Mouse (Mus musculus) G1E (cell line): ENCODE data around the gene Dmkn. TPM values are rescaled to one million over a fixed set of nuclear protein-coding genes. Genes with fewer than 3 reads are reported as not detected.

Experiments used
- ATAC-seq: 2 replicates; pipeline ENCODE4 v1.8.0; 2016; ENCODE audit warnings: mild to moderate bottlenecking; ENCODE audit not compliant: insufficient number of reproducible peaks, poor library complexity, low FRiP score, severe bottlenecking; ENCODE audit errors: extremely low read depth
- DNase-seq: peaks from one replicate; pipeline ENCODE4 v3.0.0; 2012; ENCODE audit warnings: low spot score
- H3K27me3 ChIP-seq: 2 replicates; pipeline ENCODE4 v1.6.1; 2012; ENCODE audit warnings: mild to moderate bottlenecking, low read length, inconsistent platforms; ENCODE audit not compliant: insufficient read depth
- H3K36me3 ChIP-seq: replicated peaks from 2 replicates; pipeline ENCODE3; 2012; ENCODE audit warnings: mild to moderate bottlenecking, inconsistent platforms
- H3K4me1 ChIP-seq: 2 replicates; pipeline ENCODE4 v1.6.1; 2012; ENCODE audit warnings: low read depth, low read length, inconsistent platforms, mixed read lengths; ENCODE audit not compliant: insufficient read depth
- H3K4me3 ChIP-seq: 2 replicates; pipeline ENCODE4 v1.5.1; 2012; ENCODE audit warnings: low read depth, mild to moderate bottlenecking, inconsistent platforms, low read length, moderate library complexity, mixed read lengths
- H3K9me3 ChIP-seq: replicated peaks from 2 replicates; pipeline ENCODE4 v1.6.1; 2012; ENCODE audit warnings: inconsistent platforms
- CTCF ChIP-seq: IDR thresholded peaks from 2 replicates; pipeline ENCODE4 v1.5.1; 2012; ENCODE audit warnings: low read depth, low read length, inconsistent platforms, mixed read lengths
- GATA1 ChIP-seq: IDR thresholded peaks from 2 replicates; pipeline ENCODE4 v1.6.1; 2012; ENCODE audit warnings: borderline replicate concordance, low read length, inconsistent platforms, mixed read lengths
- GATA2 ChIP-seq: IDR thresholded peaks from 2 replicates; pipeline ENCODE4 v1.6.1; 2012; ENCODE audit warnings: low read depth, low read length, inconsistent platforms, borderline replicate concordance
- POLR2AphosphoS5 ChIP-seq: IDR thresholded peaks from 2 replicates; pipeline ENCODE4 v1.6.1; 2012; ENCODE audit warnings: low read depth, low read length, inconsistent platforms; ENCODE audit not compliant: insufficient replicate concordance
- TAL1 ChIP-seq: conservative IDR thresholded peaks from 2 replicates; pipeline ENCODE4 v1.6.1; 2012; ENCODE audit warnings: low read depth, low read length, inconsistent platforms, mixed read lengths
- polyA plus RNA-seq: library from polyadenylated mRNA; stranded (reverse); fragments of >175 nt; gene quantifications from 2 replicates; pipeline ENCODE4 v1.2.3, GENCODE M21; 2012
- total RNA-seq, 2 experiments: library from RNA; stranded (forward) in 1 of 2; stranded (reverse) in 1 of 2; fragments of 200-1000 nt in 1 of 2; fragments of >200 nt in 1 of 2; fragmentation: Nextera tagmentation in 1 of 2; gene quantifications; 2 replicates each; pipeline ENCODE4 v1.2.3; 2014 to 2017

The Dmkn gene
- total and polyA plus RNA-seq, 3 experiments = 0.44 TPM; not detected in 2

DNA sequence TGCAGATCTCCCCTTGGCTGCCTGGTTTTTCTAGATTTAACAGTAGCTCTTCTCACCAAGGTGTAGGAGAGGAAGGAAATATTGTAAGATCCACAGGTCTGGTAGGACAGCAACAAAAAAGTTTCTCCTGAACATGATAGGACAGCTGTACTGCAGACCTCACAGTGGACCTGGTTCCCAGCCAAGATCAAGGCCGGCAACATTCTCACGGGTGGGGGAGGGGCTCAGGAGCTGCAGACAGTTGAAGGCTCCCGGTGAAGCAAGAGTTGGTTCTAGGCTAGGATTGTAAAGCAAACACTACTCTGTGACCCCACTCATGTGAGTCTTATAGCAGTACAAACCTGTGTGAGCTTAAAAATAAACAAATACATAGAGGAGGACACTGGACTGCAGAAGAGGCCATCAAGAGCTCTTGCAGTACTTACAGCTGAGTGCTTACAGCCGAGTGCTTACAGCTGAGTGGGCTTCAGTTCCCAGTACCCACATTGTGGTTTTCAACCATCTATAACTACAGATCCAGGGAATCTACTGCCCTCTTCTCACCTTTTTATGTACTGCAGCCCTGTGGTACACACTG, 19.4 kb upstream of the Dmkn start:
- Histone ChIP-seq H3K27me3 (no peaks in the 10 kb centered on the region), H3K4me1 (0 out of 2 replicates have a peak, but pooled peaks cover 5% of the 10 kb centered on the region), H3K9me3 (no peaks in the 10 kb centered on the region), H3K36me3 (peaks cover 27% of the 10 kb centered on the region), H3K4me3 (no peak overlapping the region)
- ATAC-seq (no peak), DNase-seq (no peak)
- TF ChIP-seq GATA1 (no peak), TAL1 (no peak), CTCF (no peak), POLR2AphosphoS5 (no peak), GATA2 (no peak)

DNA sequence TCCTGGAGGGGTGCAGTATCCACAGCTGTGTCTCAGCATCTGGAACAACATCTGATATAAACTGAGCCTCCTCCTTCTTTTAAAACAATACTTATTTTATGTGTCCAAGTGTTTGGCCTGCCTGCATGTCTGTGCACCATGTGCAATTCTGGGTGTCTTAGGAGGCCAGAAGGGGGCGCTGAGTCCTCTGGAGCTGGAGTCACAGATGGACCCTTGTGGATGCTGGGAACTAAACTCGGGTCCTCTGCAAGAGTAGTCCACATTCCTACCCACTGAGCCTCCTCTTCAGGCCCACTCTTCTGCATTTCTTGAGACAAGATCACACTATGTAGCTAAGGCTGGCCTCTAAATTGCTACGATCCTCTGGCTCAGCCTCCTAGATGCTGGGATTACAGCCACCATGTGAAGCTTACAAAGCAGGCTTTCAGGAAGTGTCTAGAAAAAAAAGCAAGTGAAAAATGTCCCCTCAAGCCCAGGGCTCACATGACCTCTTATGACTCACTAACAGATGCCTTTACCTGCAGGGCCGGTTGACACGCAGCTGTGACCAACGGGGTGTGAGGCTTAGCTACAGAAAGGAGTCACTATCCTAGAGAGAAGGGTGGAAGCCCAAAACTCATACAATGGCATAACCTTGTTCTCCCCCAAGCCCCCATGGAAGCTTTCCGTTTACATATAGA, 15.9 kb upstream of the Dmkn start:
- Histone ChIP-seq H3K4me1 (0 out of 2 replicates have a peak, but pooled peaks cover 5% of the 10 kb centered on the region), H3K36me3 (peaks cover 10% of the 10 kb centered on the region), H3K27me3 (no peaks in the 10 kb centered on the region), H3K4me3 (no peak overlapping the region), H3K9me3 (no peaks in the 10 kb centered on the region)
- DNase-seq (no peak), ATAC-seq (no peak)
- TF ChIP-seq POLR2AphosphoS5 = no peak
- TF ChIP-seq CTCF = no peak
- no peak for TF ChIP-seq GATA2
- no peak for TF ChIP-seq GATA1
- TF ChIP-seq TAL1 = no peak

DNA sequence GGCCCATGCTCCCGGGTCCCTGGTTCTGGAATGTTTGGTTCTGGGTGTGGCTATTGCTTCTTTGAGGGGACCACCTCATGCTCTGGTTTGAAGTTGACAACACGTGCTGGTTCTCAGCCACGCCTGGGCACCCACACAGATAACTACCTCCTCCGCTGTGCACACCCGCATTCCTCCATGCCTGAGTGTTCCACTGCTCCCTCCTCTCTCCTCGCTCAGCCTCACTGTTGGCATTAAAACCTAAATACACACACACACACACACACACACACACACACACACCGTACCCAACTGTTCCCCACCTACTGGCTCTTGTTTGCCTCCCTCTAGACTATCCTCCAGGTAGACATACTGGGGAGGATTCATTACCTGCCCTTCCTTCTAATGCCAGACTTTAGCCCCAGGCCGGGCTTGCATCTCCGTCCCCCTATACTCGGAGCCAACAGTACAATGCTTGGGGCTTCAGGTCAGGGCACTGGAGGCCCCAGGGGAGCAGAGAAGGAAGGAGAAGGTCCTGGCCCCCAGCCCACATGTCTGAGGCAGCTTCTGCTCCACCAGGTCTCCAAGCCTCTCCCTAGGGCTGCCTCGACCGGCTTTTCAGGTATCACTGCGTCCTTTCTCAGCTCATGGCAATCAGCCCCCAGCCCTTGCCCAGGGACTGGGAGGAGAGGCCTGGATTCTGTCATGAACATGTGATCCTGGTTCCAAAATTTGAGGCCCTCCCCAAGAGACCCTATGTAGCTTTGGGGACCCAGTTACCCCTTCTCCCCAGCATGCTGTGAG, 13.5 kb upstream of the Dmkn start:
- no peaks in the 10 kb centered on the region for H3K4me1 ChIP-seq
- H3K27me3 ChIP-seq = no peaks in the 10 kb centered on the region
- H3K4me3 ChIP-seq = no peak overlapping the region
- TF ChIP-seq GATA2 (no peak), POLR2AphosphoS5 (no peak), TAL1 (no peak)
- peaks cover 13% of the 10 kb centered on the region for H3K36me3 ChIP-seq
- peaks cover 4% of the 10 kb centered on the region for H3K9me3 ChIP-seq
- DNase-seq (no peak), ATAC-seq (no peak)

DNA sequence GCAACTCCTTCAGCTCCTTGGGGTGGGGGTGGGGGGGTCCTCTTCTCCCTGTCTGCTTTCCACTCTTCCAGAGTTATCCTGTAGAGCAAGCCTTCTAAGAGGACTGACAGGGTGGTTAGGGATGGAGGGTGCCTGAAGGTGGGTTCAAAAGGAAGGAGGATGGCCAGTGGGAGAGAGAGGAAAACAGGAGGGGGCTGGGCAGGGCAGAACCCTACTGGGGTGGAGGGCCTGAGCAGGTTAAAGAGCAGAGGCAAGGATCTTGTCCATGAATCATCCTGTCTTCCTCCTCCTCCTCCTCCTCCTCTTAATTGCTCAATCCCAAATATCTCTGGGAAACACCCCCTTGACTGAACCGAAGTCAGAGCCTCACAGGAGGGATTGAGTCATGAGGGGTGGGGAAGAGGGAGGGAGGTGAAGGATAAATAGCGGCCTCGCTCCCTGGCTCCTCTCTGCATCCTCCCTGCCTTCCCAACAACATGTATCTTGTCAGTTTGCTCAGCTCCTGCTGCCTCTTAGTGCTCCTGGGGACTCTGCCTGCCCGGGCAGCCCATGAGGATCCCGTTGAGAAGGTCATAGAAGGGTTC, 12.4 kb upstream of the Dmkn start, which contains the start of gene Sbsn:
Sbsn (plus strand) TSS at position 386 of the 584 bp plus-strand sequence.
- Histone ChIP-seq H3K9me3 (peaks cover 7% of the 10 kb centered on the region), H3K36me3 (peaks cover 11% of the 10 kb centered on the region), H3K4me1 (no peaks in the 10 kb centered on the region), H3K27me3 (no peaks in the 10 kb centered on the region), H3K4me3 (no peak within 1 kb of the TSS)
- ATAC-seq (no peak), DNase-seq (no peak)
- no peak for TF ChIP-seq GATA1

DNA sequence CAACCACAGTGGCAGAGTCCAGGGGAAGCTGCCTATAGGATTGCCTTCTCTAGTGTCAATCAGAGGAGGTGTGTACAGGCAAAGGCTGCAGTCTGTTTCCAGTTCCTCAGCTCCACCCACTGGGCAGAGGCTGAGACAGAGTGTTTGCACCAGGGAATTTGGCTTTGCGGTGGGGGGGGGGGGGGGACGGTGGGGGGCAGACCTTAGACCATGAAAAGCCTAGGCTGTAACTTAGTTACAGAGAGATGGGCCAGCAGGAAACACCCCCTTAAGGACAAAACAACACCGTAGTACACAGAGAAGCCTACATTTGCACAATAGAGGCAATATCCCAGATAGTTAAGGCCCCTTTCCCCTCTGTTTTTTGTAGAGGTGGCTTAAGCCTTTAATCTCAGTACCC, 6.6 kb upstream of the Dmkn start:
- Histone ChIP-seq H3K36me3 (peaks cover 4% of the 10 kb centered on the region), H3K27me3 (no peaks in the 10 kb centered on the region), H3K4me1 (0 out of 2 replicates have a peak, but pooled peaks cover 2% of the 10 kb centered on the region), H3K4me3 (no peak overlapping the region), H3K9me3 (peaks cover 7% of the 10 kb centered on the region)
- ATAC-seq = no peak
- DNase-seq = no peak
- TF ChIP-seq TAL1 = no peak
- no peak for TF ChIP-seq GATA1
- no peak for TF ChIP-seq GATA2
- no peak for TF ChIP-seq POLR2AphosphoS5
- TF ChIP-seq CTCF = no peak

DNA sequence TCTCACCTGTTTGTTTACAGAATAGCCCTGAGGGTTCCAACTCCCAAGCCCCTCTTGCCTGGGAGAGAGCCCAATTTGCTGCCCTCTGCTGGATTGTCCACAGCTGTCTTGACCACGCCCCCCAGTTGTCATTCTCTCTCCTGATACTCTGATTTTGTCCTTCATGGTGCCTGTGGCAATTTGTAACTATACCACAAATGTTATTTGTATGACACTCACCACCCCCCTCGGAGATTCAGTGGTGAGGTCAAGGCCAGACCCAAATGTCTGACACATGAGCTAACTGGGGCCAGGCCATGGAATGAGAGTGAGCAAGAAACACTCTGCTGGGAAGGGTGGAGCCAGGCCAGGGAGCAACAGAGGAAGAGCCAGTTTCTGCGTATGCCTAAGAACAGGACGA, 4.7 kb upstream of the Dmkn start:
- no peak for TF ChIP-seq CTCF
- Histone ChIP-seq H3K36me3 (peaks cover 4% of the 10 kb centered on the region), H3K27me3 (peaks cover 9% of the 10 kb centered on the region), H3K4me1 (0 out of 2 replicates have a peak, but pooled peaks cover 2% of the 10 kb centered on the region), H3K4me3 (no peak overlapping the region), H3K9me3 (peaks cover 7% of the 10 kb centered on the region)
- DNase-seq (no peak), ATAC-seq (no peak)
